Mouse (Mus musculus) embryonic facial prominence, embryonic 11.5 days (tissue): ENCODE results near the gene Htt. TPM values are rescaled to one million over a fixed set of nuclear protein-coding genes. Genes with fewer than 3 reads are reported as not detected.
"Not testable (repeated sequence)": the region's sequence is repeated elsewhere in the genome, so short reads cannot be mapped to it uniquely, and the experiment has no call there.

Source experiments
- ATAC-seq: fragments of 200-750 bp; cut with Nextera tagmentation; replicated peaks from 2 replicates; pipeline ENCODE4 v1.8.0; 2017; ENCODE audit warnings: low read depth; ENCODE audit not compliant: insufficient number of reproducible peaks, low FRiP score, low TSS enrichment
- DNase-seq: peaks from one replicate; pipeline ENCODE4 v3.0.0-alpha.2; 2015; ENCODE audit warnings: low spot score
- H3K27ac ChIP-seq: fragments of 300-500 bp; sonication (generic); replicated peaks from 2 replicates; pipeline ENCODE4 v1.5.1; 2014; ENCODE audit warnings: mild to moderate bottlenecking, low read depth, low read length, control low read depth
- H3K27me3 ChIP-seq: fragments of 300-500 bp; sonication (generic); 2 replicates; pipeline ENCODE4 v1.6.1; 2014; ENCODE audit warnings: mild to moderate bottlenecking, low read length, moderate library complexity, mixed read lengths; ENCODE audit not compliant: control insufficient read depth, insufficient read depth
- H3K36me3 ChIP-seq: fragments of 300-500 bp; sonication (generic); replicated peaks from 2 replicates; pipeline ENCODE4 v1.6.1; 2014; ENCODE audit warnings: low read depth, mild to moderate bottlenecking, low read length, moderate library complexity, mixed read lengths; ENCODE audit not compliant: control insufficient read depth, insufficient read depth
- H3K4me1 ChIP-seq: fragments of 300-500 bp; sonication (generic); 2 replicates; pipeline ENCODE4 v1.6.1; 2014; ENCODE audit warnings: low read length, mixed read lengths; ENCODE audit not compliant: control insufficient read depth, insufficient read depth
- H3K4me2 ChIP-seq: fragments of 300-500 bp; sonication (generic); 2 replicates; pipeline ENCODE4 v1.6.1; 2014; ENCODE audit warnings: low read depth, mild to moderate bottlenecking, control low read depth, low read length, moderate library complexity
- H3K4me3 ChIP-seq: fragments of 300-500 bp; sonication (generic); 2 replicates; pipeline ENCODE4 v1.5.1; 2014; ENCODE audit warnings: low read depth, low read length, control low read depth
- H3K9ac ChIP-seq: fragments of 300-500 bp; sonication (generic); replicated peaks from 2 replicates; pipeline ENCODE4 v1.6.1; 2014; ENCODE audit warnings: mild to moderate bottlenecking, control low read depth, low read length
- H3K9me3 ChIP-seq: fragments of 300-500 bp; sonication (generic); replicated peaks from 2 replicates; pipeline ENCODE4 v1.6.1; 2016; ENCODE audit warnings: mild to moderate bottlenecking, low read length, inconsistent platforms, mixed read lengths; ENCODE audit not compliant: control insufficient read depth
- WGBS: fragments of 180-500 bp; shearing (Covaris S2); extraction: QIAGEN DNeasy Blood & Tissue Kit; methylation state at CpG from one replicate; pipeline ENCODE4 v1.1.7; 2014; 5-methylcytosine and 5-hydroxymethylcytosine counted together
- polyA plus RNA-seq: library from polyadenylated mRNA; unstranded; fragments of >200 nt; fragmentation: Nextera tagmentation; extraction: Ambion mirVana; gene quantifications from 2 replicates; pipeline ENCODE4 v1.2.1, GENCODE M21; 2014

Htt gene
- polyA plus RNA-seq: 11.3 and 11.4 TPM in 2 replicates

GRCm38 (mm10) chr5:34761509-34761908 is at the start of gene Htt:
Gene Htt, plus strand, starts transcription at chr5:34761740.
- Histone ChIP-seq H3K4me1 (no peaks in the 10 kb centered on the region), H3K4me3 (peak within 1 kb of the TSS; percentile 79), H3K27ac (peak within 1 kb of the TSS; percentile 61), H3K36me3 (no peaks in the 10 kb centered on the region), H3K4me2 (peak within 1 kb of the TSS; percentile 83), H3K27me3 (no peaks in the 10 kb centered on the region), H3K9ac (peak within 1 kb of the TSS; percentile 82), H3K9me3 (no peaks in the 10 kb centered on the region)
- DNase-seq: peak; percentile 98
- ATAC-seq: peak; percentile 97
- WGBS: 0% methylated on average over 35 of the region's 35 CpGs

- not testable (repeated sequence) for H3K4me3 ChIP-seq, H3K9me3 ChIP-seq, H3K27ac ChIP-seq, H3K27me3 ChIP-seq, H3K4me1 ChIP-seq, DNase-seq, ATAC-seq, H3K4me2 ChIP-seq, H3K36me3 ChIP-seq, H3K9ac ChIP-seq
- WGBS: 79% methylated on average over 3 of the region's 3 CpGs
Measured at GRCm38 (mm10) chr5:34714371-34714770, 47.2 kb upstream of the Htt start.

- Histone ChIP-seq H3K4me2 (no peak overlapping the region), H3K9ac (no peak overlapping the region), H3K27ac (no peak overlapping the region), H3K9me3 (no peaks in the 10 kb centered on the region), H3K36me3 (no peaks in the 10 kb centered on the region), H3K4me3 (no peak overlapping the region), H3K27me3 (no peaks in the 10 kb centered on the region), H3K4me1 (no peaks in the 10 kb centered on the region)
- DNase-seq (no peak), ATAC-seq (no peak)
- 84% methylated on average over 5 of the region's 5 CpGs for WGBS
Measured at GRCm38 (mm10) chr5:34714816-34715215, 46.7 kb upstream of the Htt start.

- H3K4me2 ChIP-seq: no peak overlapping the region
- DNase-seq: no peak
- no peaks in the 10 kb centered on the region for H3K9me3 ChIP-seq
- H3K9ac ChIP-seq: no peak overlapping the region
- no peaks in the 10 kb centered on the region for H3K36me3 ChIP-seq
- H3K27ac ChIP-seq: no peak overlapping the region
- no peaks in the 10 kb centered on the region for H3K27me3 ChIP-seq
- H3K4me1 ChIP-seq: no peaks in the 10 kb centered on the region
- ATAC-seq: no peak
- H3K4me3 ChIP-seq: no peak overlapping the region
Measured at GRCm38 (mm10) chr5:34729141-34729540, 32.4 kb upstream of the Htt start.

GRCm38 (mm10) chr5:34730255-34730654 is 31.3 kb upstream of the Htt start:
- ATAC-seq (no peak), DNase-seq (no peak)
- Histone ChIP-seq H3K4me3 (no peak overlapping the region), H3K4me2 (no peak overlapping the region), H3K27ac (no peak overlapping the region), H3K9ac (no peak overlapping the region), H3K36me3 (no peaks in the 10 kb centered on the region), H3K4me1 (no peaks in the 10 kb centered on the region), H3K27me3 (no peaks in the 10 kb centered on the region), H3K9me3 (no peaks in the 10 kb centered on the region)
- WGBS: 67% methylated on average over 1 of the region's 1 CpGs

GRCm38 (mm10) chr5:34751477-34751876 is 10.1 kb upstream of the Htt start:
- no peak overlapping the region for H3K9ac ChIP-seq
- no peak overlapping the region for H3K4me3 ChIP-seq
- H3K4me1 ChIP-seq: no peaks in the 10 kb centered on the region
- DNase-seq (no peak), ATAC-seq (no peak)
- no peak overlapping the region for H3K27ac ChIP-seq
- no peak overlapping the region for H3K4me2 ChIP-seq
- H3K36me3 ChIP-seq: no peaks in the 10 kb centered on the region
- 58% methylated on average over 3 of the region's 3 CpGs for WGBS
- no peaks in the 10 kb centered on the region for H3K9me3 ChIP-seq
- H3K27me3 ChIP-seq: no peaks in the 10 kb centered on the region

GRCm38 (mm10) chr5:34758762-34759161 is 2.8 kb upstream of the Htt start:
- ATAC-seq: no peak

GRCm38 (mm10) chr5:34760850-34761508 is 561 bp upstream of the Htt start:
- no peak; the same call in 1 of the 2 replicates for ATAC-seq
- peak overlapping the region; percentile 83 for H3K4me2 ChIP-seq
- no peaks in the 10 kb centered on the region for H3K27me3 ChIP-seq
- H3K9ac ChIP-seq: peak overlapping the region; percentile 60
- peak; percentile 4 for DNase-seq
- peak overlapping the region; percentile 79 for H3K4me3 ChIP-seq
- no peak overlapping the region for H3K27ac ChIP-seq
- no peaks in the 10 kb centered on the region for H3K4me1 ChIP-seq
- no peaks in the 10 kb centered on the region for H3K9me3 ChIP-seq
- WGBS: 1% methylated on average over 19 of the region's 19 CpGs
- no peaks in the 10 kb centered on the region for H3K36me3 ChIP-seq

More at GRCm38 (mm10) chr5:34758762-34759161, 2.8 kb upstream of the Htt start:
- Histone ChIP-seq H3K4me2 (no peak overlapping the region), H3K9me3 (no peaks in the 10 kb centered on the region), H3K27me3 (no peaks in the 10 kb centered on the region), H3K9ac (no peak overlapping the region), H3K4me1 (no peaks in the 10 kb centered on the region), H3K27ac (no peak overlapping the region), H3K4me3 (no peak overlapping the region), H3K36me3 (no peaks in the 10 kb centered on the region)
- WGBS: 94% methylated on average over 1 of the region's 1 CpGs
- no peak for DNase-seq
